Mouse (Mus musculus): ENCODE data around the gene Olfr1504. TPM values are rescaled to one million over a fixed set of nuclear protein-coding genes. Genes with fewer than 3 reads are reported as not detected.

The Olfr1504 gene
- not detected for polyA plus RNA-seq (2015; fragmentation: Illumina TruSeq; extraction: RNeasy Lipid Tissue Mini Kit (QIAGEN cat#74804); ENCODE audit: low read depth, low replicate concordance)

DNA sequence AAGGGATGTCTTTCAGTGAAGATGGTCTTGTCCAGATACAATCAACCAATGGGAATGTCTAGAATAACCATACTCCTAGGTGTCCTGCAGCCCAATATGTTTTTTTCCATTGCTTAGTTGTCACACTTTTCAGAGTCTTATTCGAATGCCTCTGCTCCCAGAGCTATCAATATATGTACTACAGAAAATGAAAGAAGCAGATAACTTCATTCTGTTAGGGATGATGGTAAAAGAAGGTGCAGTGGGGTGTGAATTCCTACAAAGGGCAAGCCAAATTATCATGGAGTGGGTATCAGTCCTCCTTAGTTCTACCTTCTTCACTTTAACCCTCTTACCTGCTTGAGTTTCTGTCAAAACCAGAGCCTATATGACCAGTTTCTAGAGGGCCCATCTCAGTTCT lies at the start of gene Olfr1504:
Gene Olfr1504, minus strand, starts transcription at position 101 of the 400 bp plus-strand sequence.

DNA sequence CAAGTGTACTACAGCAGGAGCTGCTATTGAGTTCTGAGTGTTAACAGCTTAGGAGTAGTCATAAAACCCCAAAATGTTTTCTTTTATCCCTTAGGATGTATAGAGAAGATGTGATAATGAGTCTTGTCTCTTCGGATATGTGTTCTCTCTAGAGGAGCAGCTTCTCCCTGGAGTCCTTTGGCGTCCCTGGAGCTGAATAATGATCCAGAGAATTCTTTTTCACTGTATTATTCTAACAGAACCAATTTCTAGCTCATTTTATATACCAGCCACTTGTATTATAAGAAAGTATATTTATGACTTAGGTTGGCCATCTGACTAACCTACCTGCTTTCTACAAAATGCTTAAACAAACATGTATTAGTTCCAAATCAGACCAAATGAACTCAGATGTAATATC lies 15.5 kb upstream of the Olfr1504 start, which contains the start of gene Olfr1505:
Gene Olfr1505, plus strand, starts transcription at position 301 of the 400 bp plus-strand sequence.

GRCm38 (mm10) chr19:13861495-13861894 lies 36.2 kb downstream of the Olfr1504 start, which contains the start of gene Olfr1502:
Gene Olfr1502, plus strand, starts transcription at chr19:13861795.

GRCm38 (mm10) chr19:13850592-13850991 lies 47.1 kb downstream of the Olfr1504 start, which contains the start of gene Olfr1501:
Gene Olfr1501, minus strand, starts transcription at chr19:13850692.

Other genes starting within 250 kb of the Olfr1504 start
- gene Olfr1490, start 246.8 kb downstream of the Olfr1504 start, polyA plus RNA-seq (2015; fragmentation: Illumina TruSeq; extraction: RNeasy Lipid Tissue Mini Kit (QIAGEN cat#74804); ENCODE audit: low read depth, low replicate concordance), result not detected
- gene Olfr1491, start 200.7 kb downstream of the Olfr1504 start, polyA plus RNA-seq (2015; fragmentation: Illumina TruSeq; extraction: RNeasy Lipid Tissue Mini Kit (QIAGEN cat#74804); ENCODE audit: low read depth, low replicate concordance), result not detected
- gene Olfr1493-ps1, start 174.7 kb downstream of the Olfr1504 start, polyA plus RNA-seq (2015; fragmentation: Illumina TruSeq; extraction: RNeasy Lipid Tissue Mini Kit (QIAGEN cat#74804); ENCODE audit: low read depth, low replicate concordance), result not detected
- gene Olfr1494, start 158.2 kb downstream of the Olfr1504 start, polyA plus RNA-seq (2015; fragmentation: Illumina TruSeq; extraction: RNeasy Lipid Tissue Mini Kit (QIAGEN cat#74804); ENCODE audit: low read depth, low replicate concordance), result not detected
- gene Olfr1495, start 133.3 kb downstream of the Olfr1504 start, polyA plus RNA-seq (2015; fragmentation: Illumina TruSeq; extraction: RNeasy Lipid Tissue Mini Kit (QIAGEN cat#74804); ENCODE audit: low read depth, low replicate concordance), result not detected
- gene Olfr1496, start 120.0 kb downstream of the Olfr1504 start, polyA plus RNA-seq (2015; fragmentation: Illumina TruSeq; extraction: RNeasy Lipid Tissue Mini Kit (QIAGEN cat#74804); ENCODE audit: low read depth, low replicate concordance), result not detected
- gene Olfr1497, start 99.7 kb downstream of the Olfr1504 start, polyA plus RNA-seq (2015; fragmentation: Illumina TruSeq; extraction: RNeasy Lipid Tissue Mini Kit (QIAGEN cat#74804); ENCODE audit: low read depth, low replicate concordance), result not detected
- gene Olfr1499, start 78.5 kb downstream of the Olfr1504 start, polyA plus RNA-seq (2015; fragmentation: Illumina TruSeq; extraction: RNeasy Lipid Tissue Mini Kit (QIAGEN cat#74804); ENCODE audit: low read depth, low replicate concordance), result not detected
- gene Olfr1500, start 67.4 kb downstream of the Olfr1504 start, polyA plus RNA-seq (2015; fragmentation: Illumina TruSeq; extraction: RNeasy Lipid Tissue Mini Kit (QIAGEN cat#74804); ENCODE audit: low read depth, low replicate concordance), result not detected
- not detected for gene Olfr1501, start 47.2 kb downstream of the Olfr1504 start, polyA plus RNA-seq (2015; fragmentation: Illumina TruSeq; extraction: RNeasy Lipid Tissue Mini Kit (QIAGEN cat#74804); ENCODE audit: low read depth, low replicate concordance)
- not detected for gene Olfr1502, start 36.1 kb downstream of the Olfr1504 start, polyA plus RNA-seq (2015; fragmentation: Illumina TruSeq; extraction: RNeasy Lipid Tissue Mini Kit (QIAGEN cat#74804); ENCODE audit: low read depth, low replicate concordance)
- gene Olfr1505, start 15.6 kb upstream of the Olfr1504 start, polyA plus RNA-seq (2015; fragmentation: Illumina TruSeq; extraction: RNeasy Lipid Tissue Mini Kit (QIAGEN cat#74804); ENCODE audit: low read depth, low replicate concordance), result not detected

All from brain, adult 10 weeks (tissue).